Mouse (Mus musculus): ENCODE results near the gene Ubqln3. TPM values are rescaled to one million over a fixed set of nuclear protein-coding genes. Genes with fewer than 3 reads are reported as not detected.

The Ubqln3 gene
- total RNA-seq (2012; rRNA removed) (not detected in 2 replicates), total RNA-seq (2014; rRNA removed) (not detected in 2 replicates), polyA plus RNA-seq (2012; ENCODE audit: insufficient read length, low read depth) (not detected in 2 replicates)

DNA sequence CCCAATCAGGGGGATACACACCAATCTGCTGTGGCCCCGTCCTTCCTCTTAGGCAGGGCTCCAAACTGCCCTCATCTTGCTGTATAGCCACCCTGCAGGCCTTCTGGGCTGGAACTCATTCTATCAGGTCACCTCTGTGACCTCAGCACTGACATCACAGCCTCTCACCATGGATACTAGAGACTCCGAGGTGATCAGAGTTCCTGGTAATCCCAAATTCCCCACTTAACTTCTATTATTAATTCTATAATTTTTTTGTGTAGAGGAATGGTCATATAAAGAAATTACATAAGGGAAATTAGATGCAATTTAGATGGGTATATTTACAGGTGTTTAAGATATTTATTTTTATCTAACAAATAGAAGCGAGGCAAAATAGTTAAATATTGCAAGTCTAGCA is at the start of gene Ubqln3:
Ubqln3 (minus strand) TSS at position 101 of the 400 bp plus-strand sequence.
- dilution Hi-C loops (cut with MboI; ENCODE audit: extremely low pct_ligation_motif_present, extremely low pct_unique_long_range_greater_than_20kb, low sequenced_read_pairs) (no loop called here), in situ Hi-C loops (cut with MboI; ENCODE audit: low pct_ligation_motif_present, low pct_unique_long_range_greater_than_20kb, low sequenced_read_pairs) (no loop called here)
- Histone ChIP-seq H3K27me3 (replicated peaks) (no peaks in the 10 kb centered on the region), H3K4me1 (ENCODE audit: control insufficient read depth in 1 of 2, insufficient read depth in 2 of 2) (no peaks in the 10 kb centered on the region), H3K4me3 (replicated peaks in 1 of 3; ENCODE audit: low read depth in 2 of 3, low read length in 2 of 3, poor library complexity in 1 of 3) (no peak within 1 kb of the TSS), H3K4me2 (ENCODE audit: insufficient read depth, low read depth, poor library complexity, severe bottlenecking) (no peak within 1 kb of the TSS), H3K9me3 (replicated peaks; ENCODE audit: low read length) (no peaks in the 10 kb centered on the region), H3K9ac (ENCODE audit: insufficient read depth, low read depth) (no peak within 1 kb of the TSS), H3K27ac (ENCODE audit: insufficient read depth, low read depth) (no peak within 1 kb of the TSS), H3K36me3 (replicated peaks in 1 of 2; ENCODE audit: control insufficient read depth in 1 of 2, insufficient read depth in 1 of 2, low read length in 1 of 2) (no peaks in the 10 kb centered on the region), H3K79me2 (replicated peaks; ENCODE audit: control insufficient read depth, extremely low read depth, insufficient read depth, poor library complexity, severe bottlenecking) (no peaks in the 10 kb centered on the region)
- no peak for TF ChIP-seq ELF1 (IDR thresholded peaks at IDR 0.05; ENCODE audit: low read depth, low read length)
- no peak for TF ChIP-seq ZNF384 (IDR thresholded peaks at IDR 0.05; ENCODE audit: low read depth, low read length)
- TF ChIP-seq ZMIZ1 (IDR thresholded peaks at IDR 0.05; ENCODE audit: low read depth, low read length), result no peak
- no peak for TF ChIP-seq EP300 (IDR thresholded peaks at IDR 0.05; ENCODE audit: low read length)
- no peak for TF ChIP-seq JUND (conservative IDR thresholded peaks at IDR 0.05; ENCODE audit: low read depth, low read length)
- TF ChIP-seq ZKSCAN1 (IDR thresholded peaks at IDR 0.05; ENCODE audit: borderline replicate concordance, low read depth, low read length), result no peak
- TF ChIP-seq RAD21 (IDR thresholded peaks at IDR 0.05; ENCODE audit: low read depth, low read length), result no peak
- no peak for TF ChIP-seq NELFE (IDR thresholded peaks at IDR 0.05; ENCODE audit: low read depth, low read length)
- no peak for TF ChIP-seq TCF12 (IDR thresholded peaks at IDR 0.05; ENCODE audit: low read depth, low read length)
- no peak for TF ChIP-seq USF2 (conservative IDR thresholded peaks at IDR 0.05; ENCODE audit: low read depth, low read length)
- TF ChIP-seq PAX5 (IDR thresholded peaks at IDR 0.05; ENCODE audit: low read length), result no peak
- TF ChIP-seq TBP (conservative IDR thresholded peaks at IDR 0.05; ENCODE audit: low read depth, low read length), result no peak
- TF ChIP-seq GABPA (IDR thresholded peaks at IDR 0.05; ENCODE audit: insufficient replicate concordance, low read depth, low read length), result no peak
- no peak for TF ChIP-seq USF1 (IDR thresholded peaks at IDR 0.05; ENCODE audit: low read depth, low read length)
- no peak for TF ChIP-seq BHLHE40 (IDR thresholded peaks at IDR 0.05; ENCODE audit: low read depth, low read length)
- TF ChIP-seq ETS1 (conservative IDR thresholded peaks at IDR 0.05; ENCODE audit: low read depth, low read length), result no peak
- TF ChIP-seq UBTF (IDR thresholded peaks at IDR 0.05; ENCODE audit: low read depth, low read length), result no peak
- no peak for TF ChIP-seq MAZ (IDR thresholded peaks at IDR 0.05; ENCODE audit: low read depth, low read length)
- TF ChIP-seq POLR2AphosphoS2 (IDR thresholded peaks at IDR 0.05; ENCODE audit: low read depth, low read length), result no peak
- TF ChIP-seq E2F4 (IDR thresholded peaks at IDR 0.05; ENCODE audit: insufficient replicate concordance, low read depth, low read length), result no peak
- DNase-seq (ENCODE audit: extremely low read depth), result no peak

GRCm38 (mm10) chr7:104191275-104191674 is 48.2 kb upstream of the Ubqln3 start:
- H3K9ac ChIP-seq (ENCODE audit: insufficient read depth, low read depth), result no peak overlapping the region
- no peak overlapping the region for H3K4me3 ChIP-seq (replicated peaks in 1 of 3; ENCODE audit: low read depth in 2 of 3, low read length in 2 of 3, poor library complexity in 1 of 3)
- no peaks in the 10 kb centered on the region for H3K4me1 ChIP-seq (ENCODE audit: control insufficient read depth in 1 of 2, insufficient read depth in 2 of 2)
- DNase-seq (ENCODE audit: extremely low read depth), result peak; percentile 12
- H3K27ac ChIP-seq (ENCODE audit: insufficient read depth, low read depth), result no peak overlapping the region
- in situ Hi-C loops (cut with MboI; ENCODE audit: low pct_ligation_motif_present, low pct_unique_long_range_greater_than_20kb, low sequenced_read_pairs) (loop anchor here (25.0 kb wide), 1 partner anchor 479 kb away; the partner anchor contains the start of gene Olfr243), dilution Hi-C loops (cut with MboI; ENCODE audit: extremely low pct_ligation_motif_present, extremely low pct_unique_long_range_greater_than_20kb, low sequenced_read_pairs) (no loop called here)
- TF ChIP-seq IRF4 (IDR thresholded peaks at IDR 0.05; ENCODE audit: low read depth, low read length) (no peak), PAX5 (IDR thresholded peaks at IDR 0.05; ENCODE audit: low read length) (no peak), RAD21 (IDR thresholded peaks at IDR 0.05; ENCODE audit: low read depth, low read length) (peak; percentile 50), CTCF (conservative IDR thresholded peaks at IDR 0.05 in 1 of 2, IDR thresholded peaks at IDR 0.05 in 1 of 2; ENCODE audit: low read depth in 2 of 2, low read length in 2 of 2) (peak in 1 of 2 experiments; percentile 41; a peak in 2 of 4 replicates)
- no peaks in the 10 kb centered on the region for H3K79me2 ChIP-seq (replicated peaks; ENCODE audit: control insufficient read depth, extremely low read depth, insufficient read depth, poor library complexity, severe bottlenecking)
- H3K9me3 ChIP-seq (replicated peaks; ENCODE audit: low read length), result no peaks in the 10 kb centered on the region
- H3K4me2 ChIP-seq (ENCODE audit: insufficient read depth, low read depth, poor library complexity, severe bottlenecking), result no peak overlapping the region
- H3K36me3 ChIP-seq (replicated peaks in 1 of 2; ENCODE audit: control insufficient read depth in 1 of 2, insufficient read depth in 1 of 2, low read length in 1 of 2), result no peaks in the 10 kb centered on the region
- no peaks in the 10 kb centered on the region for H3K27me3 ChIP-seq (replicated peaks)
